Mouse (Mus musculus) subcutaneous adipose tissue, adult 2 months (tissue): ENCODE measurements around the gene 7530416G11Rik. TPM values are rescaled to one million over a fixed set of nuclear protein-coding genes. Genes with fewer than 3 reads are reported as not detected.

Experiments used
- polyA plus RNA-seq: library from polyadenylated mRNA; depleted of rRNA; stranded (reverse); fragments of >200 nt; gene quantifications from 2 replicates; pipeline ENCODE4 v1.2.3, GENCODE M21; 2012; ENCODE audit warnings: low replicate concordance; rRNA removed

Gene 7530416G11Rik
- not detected in 2 replicates for polyA plus RNA-seq

GRCm38 (mm10) chr15:85503127-85503526, at the start of gene 7530416G11Rik:
TSS of gene 7530416G11Rik (minus strand) at chr15:85503227.

Other genes starting within 250 kb of the 7530416G11Rik start
- 127 and 129 TPM in 2 replicates for gene Atxn10, start 167.0 kb downstream of the 7530416G11Rik start, polyA plus RNA-seq
- 0.13 and 6.0 TPM in 2 replicates for gene Wnt7b, start 79.2 kb upstream of the 7530416G11Rik start, polyA plus RNA-seq
- gene Ppara, start 231.8 kb upstream of the 7530416G11Rik start, polyA plus RNA-seq: 3.7 and 6.3 TPM in 2 replicates